Mouse (Mus musculus): ENCODE measurements around the gene Mcrip1.

- TF ChIP-seq CTCF (IDR thresholded peaks at IDR 0.05; ENCODE audit: extremely low read depth, insufficient read depth, insufficient read length, insufficient replicate concordance), result no peak
- no peak for TF ChIP-seq POLR2A (IDR thresholded peaks at IDR 0.05; ENCODE audit: low read depth, low read length)
These were observed 24.2 kb upstream of the Mcrip1 start for GRCm38 (mm10) chr11:120573585-120574277.
